Mouse (Mus musculus) left cerebral cortex, postnatal 25 days (tissue): Measurements from ENCODE around the gene Tekt1. TPM values are rescaled to one million over a fixed set of nuclear protein-coding genes. Genes with fewer than 3 reads are reported as not detected.
A peak's percentile ranks its signal among the peaks of the same experiment; 100 is the strongest.

Experiments used
- DNase-seq, 2 experiments: peaks; one replicate each; pipeline ENCODE4 v3.0.0; 2022; ENCODE audit warnings: low spot score in 2 of 2, mixed read lengths in 1 of 2
- intact Hi-C: fragments of 180-260 bp; cut with DNase I; formaldehyde crosslinking; loops from one replicate; pipeline ENCODE4 v1.15.1; 2025
- total RNA-seq, 2 experiments: library from RNA; stranded (reverse); gene quantifications; 2 replicates each; pipeline ENCODE4 v1.2.3; 2021

Tekt1 gene
- total RNA-seq, 2 experiments from 2014 or later, result 2.1 to 2.6 TPM

- intact Hi-C loops, result no loop called here
- DNase-seq, result no peak
Observed at GRCm38 (mm10) chr11:72393243-72393642, 31.0 kb upstream of the Tekt1 start.

- intact Hi-C loops, result no loop called here
- no peak for DNase-seq
Observed at GRCm38 (mm10) chr11:72391181-72391580, 28.9 kb upstream of the Tekt1 start.

GRCm38 (mm10) chr11:72389407-72390142 is 27.3 kb upstream of the Tekt1 start:
- intact Hi-C loops, result no loop called here
- no peak for DNase-seq

- no peak for DNase-seq
- intact Hi-C loops, result no loop called here
Observed at GRCm38 (mm10) chr11:72388113-72388529, 25.9 kb upstream of the Tekt1 start.

GRCm38 (mm10) chr11:72379351-72379750 is 17.1 kb upstream of the Tekt1 start:
- DNase-seq, result no peak
- intact Hi-C loops, result no loop called here

- DNase-seq, result no peak
- intact Hi-C loops, result no loop called here
Observed at GRCm38 (mm10) chr11:72378222-72378621, 16.0 kb upstream of the Tekt1 start.

- no peak for DNase-seq
- intact Hi-C loops, result no loop called here
Observed at GRCm38 (mm10) chr11:72376562-72376961, 14.3 kb upstream of the Tekt1 start.

- no peak for DNase-seq
- intact Hi-C loops, result no loop called here
Observed at GRCm38 (mm10) chr11:72369904-72370672, 7.8 kb upstream of the Tekt1 start.

GRCm38 (mm10) chr11:72367934-72368674 is 5.9 kb upstream of the Tekt1 start:
- intact Hi-C loops, result no loop called here
- no peak for DNase-seq

GRCm38 (mm10) chr11:72366126-72366525 is 3.9 kb upstream of the Tekt1 start:
- DNase-seq, result no peak
- intact Hi-C loops, result no loop called here

- intact Hi-C loops, result no loop called here
Observed at GRCm38 (mm10) chr11:72364526-72364925, 2.3 kb upstream of the Tekt1 start.

GRCm38 (mm10) chr11:72363523-72364240 is 1.4 kb upstream of the Tekt1 start:
- intact Hi-C loops, result no loop called here
- no peak for DNase-seq

More at GRCm38 (mm10) chr11:72364526-72364925, 2.3 kb upstream of the Tekt1 start:
- DNase-seq, result no peak

GRCm38 (mm10) chr11:72361385-72362346 is 576 bp downstream of the Tekt1 start:
- intact Hi-C loops, result no loop called here
- peak; percentile 76 to 84 for DNase-seq

- peak; percentile 56 to 57 for DNase-seq
- intact Hi-C loops, result loop anchor here (2.0 kb wide), 1 partner anchor 74 kb away; no protein-coding TSS in a partner anchor
Observed at GRCm38 (mm10) chr11:72354971-72355728, 7.1 kb downstream of the Tekt1 start.

- intact Hi-C loops, result no loop called here
- no peak for DNase-seq
Observed at GRCm38 (mm10) chr11:72353186-72353585, 9.1 kb downstream of the Tekt1 start.

- no peak for DNase-seq
- intact Hi-C loops, result no loop called here
Observed at GRCm38 (mm10) chr11:72352272-72352671, 10.0 kb downstream of the Tekt1 start.

GRCm38 (mm10) chr11:72349652-72350051 is 12.6 kb downstream of the Tekt1 start:
- intact Hi-C loops, result no loop called here
- no peak for DNase-seq

GRCm38 (mm10) chr11:72349016-72349415 is 13.2 kb downstream of the Tekt1 start:
- DNase-seq, result peak; percentile 49 to 54
- intact Hi-C loops, result no loop called here
